Mouse (Mus musculus) frontal cortex, postnatal 14 days (tissue): ENCODE data around the gene Aox3.

Experiments used
- DNase-seq, 2 experiments: peaks; one replicate each; pipeline ENCODE4 v3.0.0; 2022; ENCODE audit warnings: low spot score in 2 of 2

Aox3 gene

DNA sequence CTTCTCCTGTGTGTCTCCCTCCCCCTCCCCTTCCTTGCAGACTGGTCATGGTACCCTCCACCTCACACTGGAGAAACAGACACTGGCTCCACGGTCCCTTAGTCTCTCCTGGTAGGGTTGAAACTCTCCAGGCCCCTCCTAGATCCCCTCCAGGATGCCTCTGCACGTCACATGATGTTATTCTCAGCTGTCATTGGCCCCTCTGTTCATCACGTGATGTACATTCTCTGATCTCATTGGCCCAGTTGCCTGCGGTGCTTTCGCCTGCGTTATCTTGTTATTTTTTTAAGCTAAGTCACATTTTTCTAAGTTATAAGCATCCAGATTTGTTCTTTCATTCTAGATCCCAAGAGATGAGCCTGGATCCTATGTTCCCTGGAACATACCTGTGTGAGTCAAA is 7.2 kb upstream of the Aox3 start:
- no peak for DNase-seq

DNA sequence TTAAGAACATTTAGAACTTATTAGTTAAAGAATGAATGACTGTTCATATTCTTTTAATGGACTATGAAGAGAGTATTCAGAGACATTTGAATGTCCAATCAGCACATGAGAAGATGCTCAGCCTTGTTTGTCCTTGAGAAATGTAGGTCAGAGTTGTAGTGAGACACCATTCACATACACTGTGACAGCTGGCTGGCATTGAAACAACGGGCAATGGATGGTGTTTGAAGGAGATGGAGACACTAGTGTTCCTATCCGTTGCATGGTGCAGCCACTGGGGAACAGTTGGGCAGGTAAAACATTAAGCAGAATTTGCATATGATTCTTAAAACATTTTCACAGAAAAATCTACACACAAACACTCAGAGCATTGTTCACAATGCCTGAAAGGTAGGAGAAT is 5.9 kb upstream of the Aox3 start:
- DNase-seq: no peak

DNA sequence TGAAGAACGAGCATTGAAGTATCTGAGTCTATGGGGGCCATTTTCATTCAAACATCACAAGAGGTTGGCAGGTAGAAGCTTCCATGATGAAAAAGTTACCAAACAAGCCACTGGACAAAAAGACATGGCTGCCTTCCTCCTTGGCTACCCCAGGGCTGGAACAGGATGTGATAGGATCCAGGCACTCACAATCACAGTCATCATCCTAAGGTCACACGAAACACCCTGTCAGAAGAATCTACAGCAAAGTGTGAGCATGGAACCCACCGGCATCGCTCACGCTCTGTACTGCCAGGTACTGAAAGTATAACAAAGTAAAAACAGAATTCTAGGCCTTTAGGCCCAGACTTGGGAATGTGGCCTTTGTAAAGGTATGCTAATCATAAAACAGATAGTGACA is 2.7 kb upstream of the Aox3 start:
- no peak for DNase-seq

DNA sequence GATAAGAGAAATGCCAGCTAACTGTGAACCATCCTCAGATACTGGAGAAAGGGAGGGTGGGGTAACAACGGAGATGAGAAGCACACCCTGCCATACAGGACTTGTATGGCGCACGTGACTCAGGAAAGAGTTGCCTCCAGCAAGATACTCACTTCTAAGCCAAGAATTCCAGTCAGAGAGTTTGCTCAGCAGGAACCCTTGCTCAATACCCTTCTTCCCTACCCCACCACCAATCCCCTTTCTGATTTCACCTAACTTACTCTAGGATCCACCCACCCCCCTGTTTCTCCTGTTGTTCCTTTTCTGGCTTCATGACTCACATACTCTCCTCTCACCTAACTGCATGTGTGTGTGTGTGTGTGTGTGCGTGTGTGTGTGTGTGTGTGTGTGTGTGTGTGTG is 1.6 kb upstream of the Aox3 start:
- no peak for DNase-seq

DNA sequence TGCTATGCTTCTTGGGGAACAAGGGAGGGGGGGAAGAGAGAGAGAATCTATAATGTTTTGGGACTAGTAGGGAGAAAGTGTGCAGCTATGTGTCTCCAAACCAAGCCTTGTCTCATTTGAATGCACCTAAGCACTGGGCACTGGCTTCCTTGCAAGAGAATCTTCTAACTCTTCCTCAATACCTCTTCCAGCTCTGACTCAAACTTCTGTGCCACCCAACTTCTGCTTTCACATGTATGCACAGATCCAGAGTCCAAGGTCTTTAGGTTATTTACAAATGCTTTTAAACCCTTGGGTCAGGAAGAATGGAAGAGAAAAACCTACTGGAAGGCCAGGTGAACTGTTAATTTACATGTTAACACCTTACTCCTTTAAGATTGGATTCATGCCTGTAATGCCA is 511 bp downstream of the Aox3 start:
- no peak for DNase-seq

DNA sequence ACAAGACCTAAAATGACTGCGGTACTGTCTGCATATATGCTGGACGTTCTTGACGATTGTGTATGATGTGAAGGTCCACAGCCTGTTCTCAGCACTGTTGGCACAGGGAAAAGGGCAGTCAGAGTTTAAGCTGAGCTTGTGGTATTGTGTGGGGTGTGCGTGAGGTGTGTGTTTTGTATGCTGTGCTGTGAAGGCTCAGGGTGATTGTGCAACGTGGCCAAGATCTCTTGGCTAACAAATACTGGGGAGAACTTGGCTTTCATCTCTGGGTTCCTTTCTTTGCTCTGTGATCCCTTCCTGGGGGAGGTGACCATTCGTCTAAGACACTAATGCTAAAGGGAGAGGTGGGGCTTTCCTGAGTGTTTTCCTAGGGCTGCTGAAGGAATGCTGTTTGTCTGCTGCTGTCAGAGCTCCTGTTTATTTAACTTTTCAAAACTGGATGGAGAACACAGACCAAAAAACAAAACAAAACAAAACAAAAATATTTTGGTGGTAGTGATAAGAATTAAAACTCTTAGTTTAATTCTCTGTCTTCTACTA is 1.2 kb downstream of the Aox3 start:
- DNase-seq: no peak

DNA sequence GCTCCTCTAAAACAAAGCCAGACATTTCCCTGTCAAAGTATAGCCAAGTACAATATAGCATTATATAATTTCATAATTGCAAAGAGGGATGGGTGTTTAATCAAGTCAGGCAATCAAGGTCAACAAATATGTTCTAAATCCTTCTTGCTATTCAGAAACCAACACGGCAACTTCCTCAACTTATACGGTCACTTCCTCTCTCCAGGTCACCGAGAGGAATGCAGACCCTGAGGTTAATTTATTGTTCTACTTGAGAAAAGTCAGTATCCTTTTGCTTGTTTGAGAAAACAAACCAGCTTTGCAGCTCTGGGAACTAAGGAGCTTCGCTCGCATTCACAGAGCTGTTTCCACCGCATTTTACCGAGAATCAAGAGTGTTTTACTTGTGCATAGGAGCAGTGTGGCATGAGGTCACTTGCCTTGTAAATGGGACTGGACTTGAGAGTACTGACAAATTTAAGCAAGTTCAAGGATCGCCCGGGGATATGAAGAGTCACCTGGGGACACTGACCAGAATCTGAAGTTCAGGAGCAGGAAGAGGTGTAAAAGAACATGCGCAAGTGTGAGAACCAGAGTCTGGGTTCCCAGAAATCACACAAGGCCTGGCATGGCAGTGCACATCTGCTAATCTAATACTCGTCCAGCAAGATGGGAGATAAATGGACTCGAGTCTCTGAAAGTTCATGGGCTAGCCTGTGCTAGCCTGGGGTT is 1.9 kb downstream of the Aox3 start:
- DNase-seq: no peak

DNA sequence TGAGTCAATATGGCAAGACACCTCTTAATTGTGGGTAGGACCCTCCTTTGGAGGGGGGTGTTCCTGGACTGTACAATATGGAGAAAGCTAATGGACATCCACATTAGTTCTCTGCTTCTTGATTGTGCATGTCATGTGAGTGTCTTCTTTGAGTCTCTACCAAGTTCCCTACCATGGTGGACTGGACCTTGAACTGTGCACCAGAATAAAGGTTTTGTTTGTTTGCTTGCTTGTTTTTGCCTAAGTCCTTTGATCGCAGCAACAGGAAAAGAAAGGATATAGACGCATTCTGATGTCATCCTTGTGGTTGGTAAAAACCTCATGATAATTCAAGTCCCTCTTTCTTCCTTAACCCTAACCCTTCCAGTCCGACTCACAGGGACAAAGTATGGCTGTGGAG is 5.3 kb downstream of the Aox3 start:
- DNase-seq: no peak

DNA sequence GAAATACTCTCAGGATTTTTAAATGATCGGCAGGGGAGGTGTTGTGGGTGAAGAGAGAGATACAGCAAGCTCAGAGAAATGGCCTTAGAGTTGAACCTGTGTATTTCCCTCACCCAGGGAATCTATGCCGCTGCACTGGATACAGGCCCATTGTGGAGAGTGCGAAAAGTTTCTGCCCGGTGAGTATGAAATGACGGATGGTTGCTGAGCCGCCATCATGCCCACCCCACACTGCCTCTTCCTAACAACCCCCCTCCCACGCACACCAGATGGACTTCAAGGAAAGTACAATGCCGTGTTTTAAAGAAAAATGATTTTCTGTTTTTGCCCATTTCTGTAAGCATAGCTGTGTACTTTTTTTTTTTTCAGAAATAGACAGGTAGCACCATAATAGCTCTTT is 12.0 kb downstream of the Aox3 start:
- DNase-seq: no peak

DNA sequence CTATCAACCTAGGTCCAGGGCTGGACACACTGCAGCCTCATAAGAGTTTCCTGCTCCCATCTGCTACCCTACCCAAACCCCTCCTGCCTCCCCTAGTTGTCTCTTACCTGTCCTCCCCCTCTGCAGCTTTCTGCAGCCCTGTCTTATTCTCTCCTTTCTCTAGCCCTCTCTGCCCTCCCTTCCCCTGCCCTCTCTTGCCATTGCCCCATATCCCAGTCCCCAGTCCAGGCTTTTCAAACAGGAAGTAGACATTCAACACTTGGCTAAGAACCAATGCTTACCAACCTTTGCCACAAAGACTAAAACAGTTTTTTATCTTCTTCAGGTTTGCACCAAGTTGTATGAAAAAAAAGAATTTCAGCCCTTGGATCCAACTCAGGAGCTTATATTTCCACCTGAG is 25.0 kb downstream of the Aox3 start:
- no peak for DNase-seq

DNA sequence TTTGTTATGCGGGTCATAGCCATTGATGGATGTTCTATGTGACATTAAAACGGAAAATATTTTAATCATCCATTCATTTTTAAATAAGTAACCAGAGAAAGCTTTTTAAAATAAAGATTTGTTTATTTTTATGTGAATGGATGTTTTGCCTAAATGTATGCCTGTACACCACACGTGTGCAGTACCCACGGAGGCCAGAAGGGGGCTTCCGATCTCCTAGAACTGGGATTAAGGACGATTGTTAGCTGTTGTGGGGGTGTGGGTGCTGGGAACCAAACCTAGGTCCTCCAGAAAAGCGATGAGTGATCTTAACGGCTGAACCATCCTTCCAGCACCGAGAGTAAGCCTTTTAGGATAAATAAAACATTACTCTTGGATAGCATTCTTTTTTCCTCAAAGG is 26.1 kb downstream of the Aox3 start:
- no peak for DNase-seq

DNA sequence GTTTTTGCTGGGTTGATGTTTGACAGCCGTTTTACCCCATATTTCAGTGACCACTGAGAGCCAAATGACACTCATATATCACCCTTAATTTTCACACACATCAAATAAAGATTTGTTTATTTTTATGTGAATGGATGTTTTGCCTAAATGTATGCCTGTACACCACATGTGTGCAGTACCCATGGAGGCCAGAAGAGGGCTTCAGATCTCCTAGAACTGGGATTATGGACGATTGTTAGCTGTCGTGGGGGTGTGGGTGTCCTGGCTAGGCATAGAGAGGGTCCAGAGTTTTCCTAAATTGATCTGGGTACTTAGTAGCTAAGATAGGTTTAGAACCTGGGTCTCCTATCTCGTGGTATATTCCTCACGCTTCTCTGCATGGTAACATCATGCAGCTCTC is 27.7 kb downstream of the Aox3 start:
- no peak for DNase-seq

DNA sequence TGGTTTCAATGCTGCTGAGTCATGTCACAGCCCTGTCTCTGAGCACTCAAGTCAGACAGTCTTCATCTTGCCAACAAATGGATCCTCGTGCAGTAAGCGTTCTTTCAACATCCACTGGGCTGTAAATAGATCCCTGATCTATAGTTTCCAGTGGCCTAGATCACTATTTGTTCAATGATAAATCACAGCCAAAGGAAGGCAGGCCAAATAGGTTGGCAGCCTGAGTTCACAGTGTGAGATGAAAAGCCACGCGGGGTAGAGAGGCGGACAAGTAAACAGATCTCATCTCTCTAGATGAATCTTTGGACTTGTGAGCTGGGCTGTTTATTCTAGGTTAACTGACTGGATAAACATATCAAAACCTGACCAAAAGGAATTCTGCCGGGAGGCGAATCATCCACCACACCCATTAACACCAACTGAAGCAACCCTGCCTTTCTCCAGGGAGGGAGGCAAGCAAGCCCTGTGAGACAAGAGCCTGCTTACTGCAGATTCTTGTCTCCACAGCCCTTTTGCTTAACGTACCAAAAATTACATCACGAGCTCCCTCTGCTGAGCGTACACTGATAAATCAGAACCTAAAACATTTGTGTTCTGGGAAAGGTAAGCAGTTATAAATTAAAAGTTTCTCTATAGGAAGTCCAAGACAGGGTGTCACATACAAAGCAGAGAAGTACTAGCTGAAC is 31.6 kb downstream of the Aox3 start:
- peak; percentile 19 to 40 for DNase-seq

DNA sequence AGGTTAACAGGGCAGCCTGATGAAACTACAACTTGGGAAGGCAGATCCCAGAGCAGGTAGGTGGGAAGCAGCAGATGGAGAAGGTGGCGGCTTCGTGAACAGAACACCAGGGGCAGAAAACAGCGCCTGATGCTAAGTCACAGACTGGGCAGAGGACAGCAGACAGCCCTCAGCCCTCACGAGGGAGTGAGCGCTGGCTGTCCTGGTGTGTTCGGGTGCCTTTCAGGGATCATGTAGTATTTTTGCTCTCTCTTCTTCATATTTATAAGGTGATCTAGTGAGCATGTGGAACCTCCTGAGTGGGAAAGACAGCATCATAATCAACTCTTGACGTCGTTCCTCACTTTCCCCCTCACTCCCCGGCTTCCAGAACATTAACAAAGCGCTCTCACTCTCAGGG is 33.1 kb downstream of the Aox3 start:
- no peak for DNase-seq

DNA sequence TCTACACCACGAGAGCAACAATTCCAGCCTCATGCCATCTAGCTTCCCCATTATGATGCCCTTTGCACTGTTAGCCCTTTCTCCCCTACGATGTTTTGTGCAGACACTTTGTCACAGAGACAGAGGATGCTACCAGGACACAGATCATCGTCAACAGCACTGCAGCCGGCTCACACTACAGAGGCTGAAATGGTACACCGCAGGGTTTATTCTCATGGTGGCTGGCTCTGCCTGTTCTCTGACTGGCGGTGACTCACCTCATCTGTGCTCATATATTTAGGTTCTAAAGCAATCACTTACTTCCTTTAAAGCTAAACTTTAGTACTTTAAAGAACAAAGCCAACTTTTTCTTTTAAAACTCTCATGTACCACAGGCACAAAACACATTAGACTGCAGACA is 34.8 kb downstream of the Aox3 start:
- DNase-seq: no peak

DNA sequence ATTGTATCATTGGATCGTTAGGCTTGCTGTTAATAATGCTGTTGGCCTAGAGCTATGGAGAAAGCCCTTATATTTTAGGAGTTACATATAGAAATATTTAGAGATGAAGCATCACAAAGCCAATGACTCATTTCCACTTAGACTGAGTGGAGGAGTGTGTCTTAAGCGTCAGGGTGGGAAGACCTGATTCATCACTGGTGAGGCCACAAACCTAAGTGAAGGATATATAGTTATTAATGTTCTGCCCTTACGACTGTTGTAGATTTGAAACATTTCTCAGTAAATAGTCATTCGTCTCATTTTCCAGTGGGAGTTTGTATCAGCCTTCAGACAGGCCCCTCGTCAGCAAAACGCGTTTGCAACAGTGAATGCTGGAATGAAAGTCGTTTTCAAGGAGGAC is 39.3 kb downstream of the Aox3 start:
- DNase-seq: no peak

DNA sequence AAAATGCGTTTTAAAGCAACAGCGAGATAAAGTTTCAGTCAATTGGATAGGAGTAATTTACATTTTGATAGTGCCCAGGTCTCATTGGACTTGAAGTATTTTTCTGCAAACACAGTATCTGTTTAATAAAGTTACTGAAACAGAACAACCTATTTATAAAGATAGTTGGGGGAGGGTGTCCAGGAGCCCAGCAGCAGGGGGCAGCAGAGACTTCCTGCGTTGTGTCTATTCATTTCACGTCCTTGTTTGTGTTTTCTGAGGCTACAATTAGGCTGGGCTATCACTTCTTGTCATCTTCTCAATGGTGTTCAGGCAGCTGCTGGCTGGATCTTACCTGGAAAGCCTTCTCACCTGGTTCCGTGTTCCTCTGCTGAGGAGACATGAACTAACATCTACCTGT is 43.8 kb downstream of the Aox3 start:
- DNase-seq: peak in 1 of 2 experiments; percentile 22

DNA sequence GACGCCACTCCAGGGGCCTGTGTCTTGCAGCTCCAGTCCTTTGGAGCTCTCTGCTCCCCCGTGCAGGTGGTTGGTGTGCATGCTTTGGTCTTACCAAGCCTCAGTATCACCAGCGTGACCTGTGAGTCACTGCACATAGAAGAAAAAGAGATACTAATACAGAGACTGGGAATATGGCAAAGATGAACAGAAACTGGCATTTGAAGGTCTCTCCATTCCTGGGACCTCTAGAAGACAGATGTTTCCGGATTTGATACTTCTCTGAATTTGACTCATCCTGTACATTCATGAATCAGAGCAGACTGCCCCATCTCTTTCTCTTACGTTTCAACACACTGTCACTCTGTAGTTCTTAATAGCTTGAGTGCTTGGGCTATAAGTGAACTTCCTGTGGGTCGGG is 57.0 kb downstream of the Aox3 start:
- no peak for DNase-seq

DNA sequence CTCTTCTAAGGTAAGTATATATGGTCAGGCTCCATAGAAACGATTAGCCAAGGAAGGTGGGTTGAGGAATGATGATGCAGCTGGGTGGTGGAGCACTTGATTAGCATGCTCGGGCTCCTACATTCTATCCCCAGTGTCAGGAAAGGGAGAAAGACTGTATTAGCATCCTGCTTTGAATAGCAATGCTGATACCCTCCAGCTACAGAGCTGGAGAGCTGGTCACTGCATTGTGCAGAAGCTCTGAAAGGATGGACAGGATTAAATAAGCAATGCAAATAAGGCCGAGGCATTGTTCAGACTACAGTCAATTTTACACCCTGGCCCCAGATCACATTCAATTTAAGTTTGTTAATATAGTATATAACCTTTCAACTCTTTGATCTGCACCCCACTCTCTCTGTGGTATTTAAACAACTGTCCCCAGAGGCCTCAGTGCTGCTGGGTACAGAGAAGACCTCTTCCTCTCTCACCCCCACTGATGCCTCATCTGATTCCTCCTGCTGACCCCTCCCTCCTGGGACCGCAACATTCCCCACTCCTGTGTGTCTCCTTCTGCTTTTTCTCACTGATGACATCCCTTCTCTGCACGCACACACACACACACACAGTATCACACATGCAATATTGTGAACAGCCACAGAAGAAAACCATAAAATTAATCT is 75.7 kb downstream of the Aox3 start:
- no peak for DNase-seq

DNA sequence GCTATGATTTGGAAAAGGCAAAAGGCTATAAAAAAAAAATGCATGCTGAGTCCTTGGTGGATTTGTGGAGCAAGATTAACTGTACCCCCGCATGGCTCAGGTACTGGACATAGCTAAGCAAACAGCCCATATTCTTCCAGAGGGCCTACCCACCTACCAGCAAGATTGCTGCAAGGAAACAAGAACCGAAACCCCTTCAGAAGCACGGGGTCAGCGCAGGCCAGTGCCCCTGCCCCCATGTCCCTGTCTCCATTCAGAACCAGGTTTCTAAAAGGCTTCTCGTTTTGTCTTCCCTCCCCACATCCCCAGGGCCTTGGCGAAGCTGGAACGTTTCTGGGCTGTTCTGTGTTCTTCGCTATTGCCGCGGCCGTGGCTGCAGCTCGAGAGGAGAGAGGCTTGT is 81.4 kb downstream of the Aox3 start:
- no peak for DNase-seq

DNA sequence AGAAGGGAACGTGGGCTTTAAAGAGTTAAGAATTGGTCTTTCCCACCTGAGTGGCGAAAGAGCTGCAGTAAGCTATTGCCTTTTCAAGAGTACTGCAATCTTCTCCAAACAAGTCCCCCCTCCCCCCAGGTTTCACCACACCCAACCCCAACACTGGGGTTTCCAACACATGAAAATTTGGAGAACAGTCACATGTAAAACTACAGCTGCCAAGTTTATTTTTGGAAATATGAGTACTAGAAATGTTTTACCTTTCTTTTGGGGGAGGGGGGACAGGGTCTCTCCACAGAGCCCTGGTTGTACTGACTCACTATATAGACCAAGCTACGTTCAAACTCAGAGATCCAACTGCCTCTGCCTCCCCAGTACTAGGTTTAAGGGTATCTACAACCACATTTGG is 82.1 kb downstream of the Aox3 start:
- no peak for DNase-seq

DNA sequence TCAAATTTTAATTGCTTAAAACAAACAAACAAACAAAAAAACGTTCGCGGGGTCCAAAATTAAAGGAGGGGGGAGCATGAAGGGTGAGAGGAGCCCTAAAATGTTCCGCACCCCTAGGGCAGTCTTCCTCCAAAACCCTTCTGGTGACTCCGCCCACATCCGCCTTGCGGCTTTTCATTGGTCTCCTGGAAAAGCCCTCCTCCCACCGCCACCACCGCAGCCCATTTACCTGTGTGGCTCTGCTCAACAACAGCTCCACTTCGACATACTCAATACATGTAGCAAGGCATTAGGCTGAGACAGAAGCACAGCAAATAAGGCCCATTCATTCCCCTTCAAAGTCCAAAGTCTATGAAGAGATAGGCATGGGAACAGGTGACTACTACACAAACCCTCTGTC is 82.6 kb downstream of the Aox3 start:
- DNase-seq: no peak

DNA sequence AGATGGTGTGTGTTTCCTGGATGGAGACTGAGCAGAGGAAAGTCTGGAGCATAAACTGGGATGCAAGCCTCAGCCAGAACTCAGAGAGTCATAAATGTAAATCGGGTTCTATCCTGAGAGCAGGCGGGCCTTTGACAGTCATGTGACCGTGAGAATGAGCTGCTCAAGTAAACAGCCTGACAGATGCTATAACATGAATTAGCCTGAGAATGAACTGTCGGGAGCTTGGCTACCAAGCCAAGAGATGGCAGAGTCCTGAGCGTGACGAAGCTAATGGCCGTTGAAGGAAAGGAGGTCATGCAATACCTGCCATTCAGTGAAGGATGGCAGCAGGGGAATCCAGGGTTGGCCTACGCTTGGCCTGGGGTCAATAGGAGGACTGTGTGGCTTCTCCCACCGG is 84.1 kb downstream of the Aox3 start:
- no peak for DNase-seq
